Mouse (Mus musculus): ENCODE results near the gene AC124108.1. TPM values are rescaled to one million over a fixed set of nuclear protein-coding genes. Genes with fewer than 3 reads are reported as not detected.

Gene AC124108.1
- polyA plus RNA-seq, 1 experiment from 2014 or later = 4.4 TPM

DNA sequence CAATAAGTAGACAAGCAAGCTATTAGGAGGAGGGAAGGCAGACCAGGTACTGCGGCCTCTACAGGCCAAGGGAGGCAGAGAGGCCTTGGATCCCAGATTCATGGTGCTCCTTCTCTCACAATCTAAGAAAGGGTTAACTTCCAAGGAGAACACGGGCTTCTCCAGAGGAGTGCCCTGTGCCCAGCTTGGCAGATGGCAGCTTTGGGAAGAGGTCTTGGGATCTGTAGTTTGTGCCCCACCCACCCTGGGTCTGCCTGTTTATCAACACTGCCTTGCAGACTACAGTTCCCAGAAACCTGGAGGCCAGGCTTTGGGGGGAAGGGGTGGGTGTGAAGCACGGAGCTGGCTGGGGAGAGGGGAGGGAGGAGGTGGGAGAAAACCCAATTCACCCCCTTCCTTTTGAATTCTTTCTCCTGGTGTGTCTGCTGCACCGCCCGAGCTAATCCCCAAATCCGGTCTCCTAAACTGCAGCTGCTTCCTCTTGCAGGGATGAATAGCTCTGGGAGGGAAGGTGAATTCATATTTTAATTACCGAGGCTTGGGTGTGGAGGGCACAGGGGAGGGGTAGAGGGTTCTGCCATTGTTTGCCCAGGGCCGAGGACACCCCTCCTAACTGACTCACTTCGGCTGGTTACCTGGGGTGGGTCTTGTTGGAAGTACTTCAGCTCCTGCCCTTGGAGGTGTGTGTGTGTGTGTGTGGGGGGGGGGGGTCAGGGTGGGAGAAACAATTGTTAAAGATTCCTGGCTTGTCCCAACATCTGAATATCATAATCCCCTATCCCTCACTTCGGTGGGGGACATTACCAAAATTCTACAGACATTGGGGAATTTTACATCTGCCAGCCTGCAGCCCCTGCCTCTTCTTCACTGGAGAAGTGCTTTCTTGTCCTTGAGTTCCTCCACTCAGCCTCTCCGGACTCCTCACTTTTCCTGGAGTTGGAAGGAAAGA, 9.6 kb downstream of the AC124108.1 start:
- Histone ChIP-seq H3K27ac (replicated peaks; ENCODE audit: low read depth, low read length) (peak overlapping the region; percentile 86), H3K9ac (replicated peaks; ENCODE audit: low read length) (peak overlapping the region; percentile 43; the same call in 1 of the 2 replicates), H3K9me3 (ENCODE audit: control insufficient read depth, low read length) (no peaks in the 10 kb centered on the region), H3K36me3 (ENCODE audit: control insufficient read depth, insufficient read depth, low read length) (0 out of 2 replicates have a peak, but pooled peaks cover 16% of the 10 kb centered on the region), H3K27me3 (ENCODE audit: control insufficient read depth, insufficient read depth, low read length) (no peaks in the 10 kb centered on the region), H3K4me3 (replicated peaks; ENCODE audit: low read depth, low read length) (peak overlapping the region; percentile 11), H3K4me2 (ENCODE audit: low read length) (peak overlapping the region; percentile 48), H3K4me1 (ENCODE audit: control insufficient read depth, insufficient read depth, low read length) (peaks cover 73% of the 10 kb centered on the region)
- ATAC-seq (ENCODE audit: low FRiP score, low TSS enrichment) = peak; percentile 86
- 3% methylated on average over 11 of the region's 11 CpGs for WGBS
- DNase-seq = peak; percentile 89

DNA sequence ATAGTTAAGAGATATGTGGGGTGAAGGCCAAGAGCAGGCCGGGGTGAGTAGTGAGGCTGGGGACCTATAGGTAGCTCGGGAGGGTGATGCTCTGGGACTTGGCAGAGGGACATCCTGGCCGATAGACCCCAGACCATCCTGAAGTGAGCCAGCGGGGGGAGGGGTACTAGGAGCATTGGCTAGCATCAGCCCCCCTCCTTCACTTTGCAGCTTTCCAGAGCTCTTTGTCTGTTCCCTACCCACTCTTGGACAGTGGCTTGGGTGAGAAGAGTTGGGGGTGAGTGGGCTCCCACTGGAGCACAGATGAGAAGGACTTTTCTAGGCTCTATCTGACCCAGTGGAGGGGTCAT, 10.2 kb downstream of the AC124108.1 start:
- 0 out of 2 replicates have a peak, but pooled peaks have one; percentile 6 for ATAC-seq (ENCODE audit: low FRiP score, low TSS enrichment)
- Histone ChIP-seq H3K36me3 (ENCODE audit: control insufficient read depth, insufficient read depth, low read length) (0 out of 2 replicates have a peak, but pooled peaks cover 16% of the 10 kb centered on the region), H3K9ac (replicated peaks; ENCODE audit: low read length) (peak overlapping the region; percentile 39; the same call in 1 of the 2 replicates), H3K4me3 (replicated peaks; ENCODE audit: low read depth, low read length) (peak overlapping the region; percentile 11), H3K4me1 (ENCODE audit: control insufficient read depth, insufficient read depth, low read length) (peaks cover 70% of the 10 kb centered on the region), H3K27ac (replicated peaks; ENCODE audit: low read depth, low read length) (peak overlapping the region; percentile 86), H3K4me2 (ENCODE audit: low read length) (peak overlapping the region; percentile 48), H3K27me3 (ENCODE audit: control insufficient read depth, insufficient read depth, low read length) (no peaks in the 10 kb centered on the region), H3K9me3 (ENCODE audit: control insufficient read depth, low read length) (no peaks in the 10 kb centered on the region)
- 14% methylated on average over 4 of the region's 4 CpGs for WGBS
- peak; percentile 59 for DNase-seq

DNA sequence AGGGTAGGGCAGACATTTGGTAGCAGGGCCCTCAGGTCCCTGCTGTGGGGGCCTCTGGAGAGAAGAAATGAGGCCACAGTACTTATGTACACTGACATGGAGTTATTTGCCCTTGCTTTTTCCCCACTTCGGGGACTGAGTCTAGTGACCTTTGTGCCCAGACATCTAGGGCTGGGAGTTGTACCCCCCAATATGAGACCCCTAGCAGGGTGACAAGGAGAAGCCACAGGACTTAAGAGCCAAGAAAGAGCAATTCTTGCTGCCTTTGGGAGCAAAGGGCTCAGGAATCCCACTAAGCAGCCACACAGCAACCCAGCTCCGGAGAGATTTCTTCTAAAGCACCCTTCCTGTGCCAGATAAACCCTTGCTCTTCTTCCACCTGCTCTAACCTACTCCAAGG, 10.7 kb downstream of the AC124108.1 start:
- Histone ChIP-seq H3K4me2 (ENCODE audit: low read length) (peak overlapping the region; percentile 48), H3K27me3 (ENCODE audit: control insufficient read depth, insufficient read depth, low read length) (no peaks in the 10 kb centered on the region), H3K4me1 (ENCODE audit: control insufficient read depth, insufficient read depth, low read length) (peaks cover 70% of the 10 kb centered on the region), H3K4me3 (replicated peaks; ENCODE audit: low read depth, low read length) (no peak overlapping the region), H3K27ac (replicated peaks; ENCODE audit: low read depth, low read length) (peak overlapping the region; percentile 86), H3K9ac (replicated peaks; ENCODE audit: low read length) (peak overlapping the region; percentile 39; the same call in 1 of the 2 replicates), H3K36me3 (ENCODE audit: control insufficient read depth, insufficient read depth, low read length) (0 out of 2 replicates have a peak, but pooled peaks cover 16% of the 10 kb centered on the region), H3K9me3 (ENCODE audit: control insufficient read depth, low read length) (no peaks in the 10 kb centered on the region)
- WGBS = 46% methylated on average over 2 of the region's 2 CpGs
- DNase-seq (no peak), ATAC-seq (ENCODE audit: low FRiP score, low TSS enrichment) (no peak)

DNA sequence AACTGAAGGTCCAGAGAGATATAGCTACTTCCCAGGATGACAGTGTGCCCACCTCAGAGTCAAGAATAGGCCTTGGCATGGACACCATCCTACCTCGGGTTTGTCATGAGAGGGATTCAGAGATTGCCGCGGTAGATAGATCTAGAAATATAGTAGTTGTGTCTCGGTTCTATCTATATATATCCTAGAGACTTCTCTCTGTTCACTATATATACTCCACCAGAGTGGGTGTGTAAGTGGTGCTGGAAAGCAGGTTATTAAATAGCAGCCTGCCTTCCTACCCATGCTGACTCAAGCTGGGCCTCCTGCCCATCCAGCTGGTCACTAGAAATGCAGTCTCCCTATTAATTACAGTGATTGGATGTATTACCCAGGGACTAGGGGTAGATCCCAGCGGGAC, 11.5 kb downstream of the AC124108.1 start:
- no peaks in the 10 kb centered on the region for H3K27me3 ChIP-seq (ENCODE audit: control insufficient read depth, insufficient read depth, low read length)
- no peaks in the 10 kb centered on the region for H3K9me3 ChIP-seq (ENCODE audit: control insufficient read depth, low read length)
- H3K4me2 ChIP-seq (ENCODE audit: low read length) = no peak overlapping the region
- no peak for DNase-seq
- 0 out of 2 replicates have a peak, but pooled peaks cover 16% of the 10 kb centered on the region for H3K36me3 ChIP-seq (ENCODE audit: control insufficient read depth, insufficient read depth, low read length)
- peaks cover 68% of the 10 kb centered on the region for H3K4me1 ChIP-seq (ENCODE audit: control insufficient read depth, insufficient read depth, low read length)
- no peak overlapping the region for H3K4me3 ChIP-seq (replicated peaks; ENCODE audit: low read depth, low read length)
- WGBS = 93% methylated on average over 5 of the region's 5 CpGs
- no peak for ATAC-seq (ENCODE audit: low FRiP score, low TSS enrichment)
- 0 out of 2 replicates have a peak overlapping the region, but pooled peaks have one; percentile 39 for H3K9ac ChIP-seq (replicated peaks; ENCODE audit: low read length)
- H3K27ac ChIP-seq (replicated peaks; ENCODE audit: low read depth, low read length) = peak overlapping the region; percentile 86

DNA sequence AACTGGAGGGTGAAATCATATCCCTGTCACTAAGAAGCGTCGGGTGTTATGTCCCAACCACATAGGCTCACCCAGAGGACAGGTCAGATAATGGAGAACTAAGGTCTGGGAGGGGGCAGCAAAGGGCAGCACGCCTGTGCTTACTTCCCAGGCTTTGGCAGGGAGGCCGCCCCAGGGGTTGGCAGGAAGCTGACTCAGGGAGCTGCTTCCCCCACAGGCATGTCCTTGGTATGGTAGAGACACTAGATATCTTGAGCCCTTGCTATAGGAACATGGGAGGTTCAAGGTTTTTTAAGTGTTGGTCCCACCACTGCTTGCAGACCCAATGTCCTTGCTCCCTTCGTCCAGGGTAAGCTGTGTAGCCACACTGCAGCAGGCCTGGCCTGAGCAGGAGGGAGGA, 14.7 kb downstream of the AC124108.1 start:
- DNase-seq = no peak
- Histone ChIP-seq H3K36me3 (ENCODE audit: control insufficient read depth, insufficient read depth, low read length) (0 out of 2 replicates have a peak, but pooled peaks cover 8% of the 10 kb centered on the region), H3K4me2 (ENCODE audit: low read length) (no peak overlapping the region), H3K27ac (replicated peaks; ENCODE audit: low read depth, low read length) (peak overlapping the region; percentile 2), H3K9me3 (ENCODE audit: control insufficient read depth, low read length) (no peaks in the 10 kb centered on the region), H3K9ac (replicated peaks; ENCODE audit: low read length) (0 out of 2 replicates have a peak overlapping the region, but pooled peaks have one; percentile 9), H3K4me1 (ENCODE audit: control insufficient read depth, insufficient read depth, low read length) (peaks cover 60% of the 10 kb centered on the region), H3K27me3 (ENCODE audit: control insufficient read depth, insufficient read depth, low read length) (no peaks in the 10 kb centered on the region), H3K4me3 (replicated peaks; ENCODE audit: low read depth, low read length) (no peak overlapping the region)
- WGBS = 76% methylated on average over 5 of the region's 5 CpGs
- no peak for ATAC-seq (ENCODE audit: low FRiP score, low TSS enrichment)

DNA sequence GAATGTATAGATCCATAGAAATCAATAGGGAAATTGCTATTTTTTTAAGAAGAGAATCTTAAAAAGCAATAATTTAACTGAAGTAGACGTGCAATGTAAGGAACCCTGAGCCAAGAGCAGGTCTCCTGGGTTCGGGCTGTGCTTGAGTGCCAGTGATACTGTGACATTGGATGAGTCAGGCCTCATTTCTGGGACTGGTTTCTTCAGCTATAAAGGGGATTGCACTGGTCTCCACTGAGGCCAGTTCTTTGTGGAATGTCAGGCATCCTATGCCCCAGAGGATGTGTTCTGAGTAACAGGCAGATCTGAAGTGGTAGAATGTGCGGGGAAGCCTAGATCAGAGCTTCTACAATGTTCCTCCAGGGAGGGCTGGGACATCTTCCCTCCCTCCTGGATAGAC, 15.6 kb downstream of the AC124108.1 start:
- WGBS = 83% methylated on average over 3 of the region's 3 CpGs
- peaks cover 55% of the 10 kb centered on the region for H3K4me1 ChIP-seq (ENCODE audit: control insufficient read depth, insufficient read depth, low read length)
- H3K9me3 ChIP-seq (ENCODE audit: control insufficient read depth, low read length) = no peaks in the 10 kb centered on the region
- no peak overlapping the region for H3K4me3 ChIP-seq (replicated peaks; ENCODE audit: low read depth, low read length)
- no peak overlapping the region for H3K4me2 ChIP-seq (ENCODE audit: low read length)
- ATAC-seq (ENCODE audit: low FRiP score, low TSS enrichment) = no peak
- no peak for DNase-seq
- H3K36me3 ChIP-seq (ENCODE audit: control insufficient read depth, insufficient read depth, low read length) = 0 out of 2 replicates have a peak, but pooled peaks cover 8% of the 10 kb centered on the region
- no peak overlapping the region for H3K9ac ChIP-seq (replicated peaks; ENCODE audit: low read length)
- peak overlapping the region; percentile 60; the same call in 1 of the 2 replicates for H3K27ac ChIP-seq (replicated peaks; ENCODE audit: low read depth, low read length)
- no peaks in the 10 kb centered on the region for H3K27me3 ChIP-seq (ENCODE audit: control insufficient read depth, insufficient read depth, low read length)

DNA sequence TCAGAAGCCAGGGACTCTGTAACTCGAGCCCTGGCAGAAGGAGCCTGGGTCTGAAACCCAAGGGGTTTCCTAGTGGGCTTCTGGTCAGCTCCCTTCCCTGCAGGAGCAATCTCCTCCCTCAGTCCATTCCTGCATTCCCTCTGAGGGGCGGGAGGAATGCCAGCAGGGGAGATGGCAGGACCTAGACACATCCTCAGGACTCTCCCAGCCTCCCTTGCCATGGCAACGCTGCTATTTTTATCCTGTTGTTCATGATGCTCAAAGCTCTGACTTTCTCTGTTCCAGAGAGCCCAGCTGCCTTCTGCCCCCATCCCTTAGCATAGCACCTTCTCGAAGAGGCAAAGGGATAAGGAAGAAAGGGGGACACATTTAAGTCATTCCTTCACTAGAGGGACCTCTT, 16.9 kb downstream of the AC124108.1 start:
- ATAC-seq (ENCODE audit: low FRiP score, low TSS enrichment) = 0 out of 2 replicates have a peak, but pooled peaks have one; percentile 22
- Histone ChIP-seq H3K4me3 (replicated peaks; ENCODE audit: low read depth, low read length) (no peak overlapping the region), H3K9ac (replicated peaks; ENCODE audit: low read length) (no peak overlapping the region), H3K9me3 (ENCODE audit: control insufficient read depth, low read length) (no peaks in the 10 kb centered on the region), H3K27me3 (ENCODE audit: control insufficient read depth, insufficient read depth, low read length) (no peaks in the 10 kb centered on the region), H3K36me3 (ENCODE audit: control insufficient read depth, insufficient read depth, low read length) (0 out of 2 replicates have a peak, but pooled peaks cover 8% of the 10 kb centered on the region), H3K4me1 (ENCODE audit: control insufficient read depth, insufficient read depth, low read length) (peaks cover 55% of the 10 kb centered on the region), H3K4me2 (ENCODE audit: low read length) (no peak overlapping the region), H3K27ac (replicated peaks; ENCODE audit: low read depth, low read length) (peak overlapping the region; percentile 60)
- DNase-seq = peak; percentile 73
- WGBS = 8% methylated on average over 4 of the region's 4 CpGs

DNA sequence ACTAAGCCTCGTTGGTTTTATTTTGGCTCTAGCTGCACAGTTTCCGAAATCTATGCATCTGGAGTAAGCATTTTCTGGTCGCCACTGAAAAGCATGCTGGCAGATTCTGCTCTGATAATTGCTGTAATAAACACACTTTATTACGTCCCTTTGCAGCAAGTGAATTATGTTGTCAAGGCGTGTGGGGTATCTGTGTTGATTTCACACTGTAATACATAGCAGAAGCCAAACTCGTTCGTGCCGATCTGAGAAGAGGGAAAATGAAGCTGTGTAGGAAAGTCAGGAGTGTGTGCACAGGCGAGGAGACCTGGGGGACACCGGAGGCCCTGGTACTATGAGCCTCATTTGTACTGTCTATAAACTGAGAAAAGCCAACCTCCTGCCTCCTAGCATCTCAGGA, 18.1 kb downstream of the AC124108.1 start:
- peak overlapping the region; percentile 50 for H3K27ac ChIP-seq (replicated peaks; ENCODE audit: low read depth, low read length)
- no peak for DNase-seq
- peaks cover 57% of the 10 kb centered on the region for H3K4me1 ChIP-seq (ENCODE audit: control insufficient read depth, insufficient read depth, low read length)

More for the DNA sequence above, 18.1 kb downstream of the AC124108.1 start:
- WGBS = 69% methylated on average over 10 of the region's 10 CpGs
- Histone ChIP-seq H3K36me3 (ENCODE audit: control insufficient read depth, insufficient read depth, low read length) (0 out of 2 replicates have a peak, but pooled peaks cover 7% of the 10 kb centered on the region), H3K27me3 (ENCODE audit: control insufficient read depth, insufficient read depth, low read length) (no peaks in the 10 kb centered on the region), H3K4me3 (replicated peaks; ENCODE audit: low read depth, low read length) (no peak overlapping the region), H3K9ac (replicated peaks; ENCODE audit: low read length) (no peak overlapping the region), H3K9me3 (ENCODE audit: control insufficient read depth, low read length) (no peaks in the 10 kb centered on the region), H3K4me2 (ENCODE audit: low read length) (no peak overlapping the region)
- ATAC-seq (ENCODE audit: low FRiP score, low TSS enrichment) = no peak
